Mouse (Mus musculus) midbrain, embryonic 12.5 days (tissue): Measurements from ENCODE around the gene Stmn3. TPM values are rescaled to one million over a fixed set of nuclear protein-coding genes. Genes with fewer than 3 reads are reported as not detected.

Experiments used
- ATAC-seq: fragments of 200-750 bp; cut with Nextera tagmentation; 2 replicates; pipeline ENCODE4 v1.8.0; 2017; ENCODE audit warnings: low read depth, moderate TSS enrichment, moderate library complexity; ENCODE audit not compliant: low FRiP score
- H3K27ac ChIP-seq: fragments of 300-500 bp; sonication (generic); replicated peaks from 2 replicates; pipeline ENCODE4 v1.5.1; 2016; ENCODE audit warnings: mild to moderate bottlenecking
- H3K27me3 ChIP-seq: fragments of 300-500 bp; sonication (generic); 2 replicates; pipeline ENCODE4 v1.6.1; 2016; ENCODE audit warnings: mild to moderate bottlenecking
- H3K36me3 ChIP-seq: fragments of 300-500 bp; sonication (generic); 2 replicates; pipeline ENCODE4 v1.6.1; 2016
- H3K4me1 ChIP-seq: fragments of 300-500 bp; sonication (generic); 2 replicates; pipeline ENCODE4 v1.6.1; 2016
- H3K4me2 ChIP-seq: fragments of 300-500 bp; sonication (generic); replicated peaks from 2 replicates; pipeline ENCODE4 v1.6.1; 2016; ENCODE audit warnings: mild to moderate bottlenecking, moderate library complexity
- H3K4me3 ChIP-seq: fragments of 300-500 bp; sonication (generic); 2 replicates; pipeline ENCODE4 v1.5.1; 2016; ENCODE audit warnings: mild to moderate bottlenecking
- H3K9ac ChIP-seq: fragments of 300-500 bp; sonication (generic); replicated peaks from 2 replicates; pipeline ENCODE4 v1.6.1; 2016; ENCODE audit warnings: mild to moderate bottlenecking, moderate library complexity
- H3K9me3 ChIP-seq: fragments of 300-500 bp; sonication (generic); 2 replicates; pipeline ENCODE4 v1.6.1; 2016; ENCODE audit warnings: mild to moderate bottlenecking
- WGBS: fragments of 180-500 bp; shearing (Covaris S2); methylation state at CpG from one replicate; pipeline ENCODE4 v1.1.7; 2016; 5-methylcytosine and 5-hydroxymethylcytosine counted together
- polyA plus RNA-seq: library from polyadenylated mRNA; unstranded; fragments of >200 nt; fragmentation: Nextera tagmentation; extraction: Ambion mirVana; gene quantifications from 2 replicates; pipeline ENCODE4 v1.2.1, GENCODE M21; 2016

The Stmn3 gene
- polyA plus RNA-seq = 443 and 455 TPM in 2 replicates

- 3% methylated on average over 23 of the region's 23 CpGs for WGBS
- H3K4me1 ChIP-seq = peaks cover 26% of the 10 kb centered on the region
- peaks cover under 1% of the 10 kb centered on the region; the same call in 1 of the 2 replicates for H3K36me3 ChIP-seq
- peak within 1 kb of the TSS; percentile 87 for H3K9ac ChIP-seq
- peak within 1 kb of the TSS; percentile 77 for H3K4me3 ChIP-seq
- H3K4me2 ChIP-seq = peak within 1 kb of the TSS; percentile 82
- no peaks in the 10 kb centered on the region for H3K9me3 ChIP-seq
- peaks cover 28% of the 10 kb centered on the region for H3K27me3 ChIP-seq
- peak; percentile 92 for ATAC-seq
- H3K27ac ChIP-seq = peak within 1 kb of the TSS; percentile 93
Measured at GRCm38 (mm10) chr2:181314080-181314810, at the start of gene Stmn3. Stmn3 (minus strand) TSS chr2:181314500.

- no peaks in the 10 kb centered on the region for H3K27me3 ChIP-seq
- peak overlapping the region; percentile 94 for H3K9ac ChIP-seq
- H3K4me1 ChIP-seq = peaks cover 32% of the 10 kb centered on the region
- H3K27ac ChIP-seq = no peak overlapping the region
- H3K36me3 ChIP-seq = peaks cover 49% of the 10 kb centered on the region
- H3K4me3 ChIP-seq = peak overlapping the region; percentile 75
- 82% methylated on average over 3 of the region's 3 CpGs for WGBS
- peak overlapping the region; percentile 99 for H3K4me2 ChIP-seq
- H3K9me3 ChIP-seq = no peaks in the 10 kb centered on the region
- ATAC-seq = no peak
Measured at GRCm38 (mm10) chr2:181363946-181364345, 49.6 kb upstream of the Stmn3 start.

- H3K4me2 ChIP-seq = no peak overlapping the region
- no peaks in the 10 kb centered on the region for H3K27me3 ChIP-seq
- no peak overlapping the region for H3K9ac ChIP-seq
- no peak overlapping the region for H3K27ac ChIP-seq
- H3K4me1 ChIP-seq = no peaks in the 10 kb centered on the region
- 83% methylated on average over 3 of the region's 3 CpGs for WGBS
- ATAC-seq = no peak
- H3K4me3 ChIP-seq = no peak overlapping the region
- H3K36me3 ChIP-seq = peaks cover 99% of the 10 kb centered on the region
- H3K9me3 ChIP-seq = no peaks in the 10 kb centered on the region
Measured at GRCm38 (mm10) chr2:181356780-181357179, 42.5 kb upstream of the Stmn3 start.

GRCm38 (mm10) chr2:181342766-181343165, 28.5 kb upstream of the Stmn3 start:
- Histone ChIP-seq H3K4me1 (no peaks in the 10 kb centered on the region), H3K27ac (no peak overlapping the region), H3K36me3 (peaks cover 79% of the 10 kb centered on the region), H3K9me3 (no peaks in the 10 kb centered on the region), H3K4me3 (no peak overlapping the region), H3K9ac (no peak overlapping the region), H3K27me3 (no peaks in the 10 kb centered on the region), H3K4me2 (no peak overlapping the region)
- 95% methylated on average over 6 of the region's 6 CpGs for WGBS
- no peak for ATAC-seq

- no peaks in the 10 kb centered on the region for H3K27me3 ChIP-seq
- no peaks in the 10 kb centered on the region for H3K9me3 ChIP-seq
- no peak overlapping the region for H3K4me2 ChIP-seq
- no peak for ATAC-seq
- no peak overlapping the region for H3K4me3 ChIP-seq
- WGBS = 87% methylated on average over 4 of the region's 4 CpGs
- peaks cover 84% of the 10 kb centered on the region for H3K36me3 ChIP-seq
- H3K9ac ChIP-seq = no peak overlapping the region
- no peak overlapping the region for H3K27ac ChIP-seq
- H3K4me1 ChIP-seq = no peaks in the 10 kb centered on the region
Measured at GRCm38 (mm10) chr2:181340426-181340825, 26.1 kb upstream of the Stmn3 start.

GRCm38 (mm10) chr2:181334023-181334422, 19.7 kb upstream of the Stmn3 start:
- WGBS = 72% methylated on average over 3 of the region's 3 CpGs
- H3K9ac ChIP-seq = no peak overlapping the region
- H3K4me3 ChIP-seq = no peak overlapping the region
- H3K4me2 ChIP-seq = no peak overlapping the region
- no peaks in the 10 kb centered on the region for H3K27me3 ChIP-seq
- ATAC-seq = no peak
- peaks cover 77% of the 10 kb centered on the region for H3K36me3 ChIP-seq
- H3K4me1 ChIP-seq = no peaks in the 10 kb centered on the region
- no peak overlapping the region for H3K27ac ChIP-seq
- H3K9me3 ChIP-seq = no peaks in the 10 kb centered on the region

DNA sequence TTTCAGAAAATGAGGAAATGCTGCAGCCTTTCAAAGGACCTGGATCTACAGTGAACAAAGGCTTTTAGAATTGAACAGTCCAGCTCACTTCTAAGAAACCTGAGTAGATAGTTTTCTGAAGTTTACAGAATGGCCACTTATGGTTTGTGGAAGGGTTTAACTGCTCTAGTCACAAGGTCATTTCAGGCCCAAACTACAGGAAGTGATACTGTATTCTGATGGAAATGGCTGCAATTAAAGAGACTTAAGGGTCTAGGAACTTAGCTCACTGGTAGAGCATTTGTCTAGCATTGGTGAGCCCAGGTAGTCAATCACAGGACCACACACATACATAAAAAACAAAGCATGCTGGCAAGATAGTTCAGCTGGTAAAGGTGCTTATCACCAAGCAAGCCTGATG, 18.2 kb upstream of the Stmn3 start:
- no peaks in the 10 kb centered on the region for H3K4me1 ChIP-seq
- H3K9ac ChIP-seq = no peak overlapping the region
- no peaks in the 10 kb centered on the region for H3K9me3 ChIP-seq
- H3K27me3 ChIP-seq = no peaks in the 10 kb centered on the region
- H3K4me2 ChIP-seq = no peak overlapping the region
- ATAC-seq = no peak
- H3K27ac ChIP-seq = no peak overlapping the region
- peaks cover 80% of the 10 kb centered on the region for H3K36me3 ChIP-seq
- no peak overlapping the region for H3K4me3 ChIP-seq

GRCm38 (mm10) chr2:181326098-181326497, 11.8 kb upstream of the Stmn3 start:
- 88% methylated on average over 2 of the region's 2 CpGs for WGBS
- Histone ChIP-seq H3K4me3 (no peak overlapping the region), H3K9me3 (no peaks in the 10 kb centered on the region), H3K9ac (no peak overlapping the region), H3K27ac (no peak overlapping the region), H3K27me3 (no peaks in the 10 kb centered on the region), H3K4me2 (no peak overlapping the region), H3K4me1 (no peaks in the 10 kb centered on the region), H3K36me3 (peaks cover 86% of the 10 kb centered on the region)
- no peak for ATAC-seq

- WGBS = 75% methylated on average over 5 of the region's 5 CpGs
- no peaks in the 10 kb centered on the region for H3K27me3 ChIP-seq
- H3K9ac ChIP-seq = no peak overlapping the region
- peaks cover 16% of the 10 kb centered on the region for H3K4me1 ChIP-seq
- no peaks in the 10 kb centered on the region for H3K9me3 ChIP-seq
- peaks cover 52% of the 10 kb centered on the region for H3K36me3 ChIP-seq
- no peak overlapping the region for H3K4me3 ChIP-seq
- no peak overlapping the region for H3K4me2 ChIP-seq
- ATAC-seq = no peak
- H3K27ac ChIP-seq = no peak overlapping the region
Measured at GRCm38 (mm10) chr2:181322136-181322535, 7.8 kb upstream of the Stmn3 start.

DNA sequence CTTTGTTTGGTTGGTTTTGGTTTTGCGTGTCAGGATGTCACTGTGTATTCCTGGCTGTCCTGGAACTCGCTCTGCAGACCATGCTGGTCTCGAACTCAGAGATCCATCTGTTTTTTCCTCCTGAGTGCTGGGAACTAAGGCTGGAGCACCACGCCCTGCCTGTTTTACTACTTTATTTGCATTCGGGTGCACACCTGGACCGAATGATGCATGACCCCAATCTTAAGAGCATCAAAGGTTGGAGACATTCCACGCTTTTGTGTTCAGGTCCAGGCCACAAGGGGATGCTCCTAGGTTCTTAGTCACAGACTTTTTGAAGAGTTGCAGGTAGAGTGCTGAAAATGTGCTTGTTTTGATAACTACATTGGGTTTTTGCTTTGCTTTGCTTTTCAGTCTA, 5.8 kb upstream of the Stmn3 start:
- H3K4me2 ChIP-seq = peak overlapping the region; percentile 78
- 14% methylated on average over 7 of the region's 7 CpGs for WGBS
- H3K9me3 ChIP-seq = no peaks in the 10 kb centered on the region
- H3K9ac ChIP-seq = peak overlapping the region; percentile 64
- no peak; the same call in 1 of the 2 replicates for ATAC-seq
- H3K27me3 ChIP-seq = peaks cover 11% of the 10 kb centered on the region
- H3K36me3 ChIP-seq = peaks cover 34% of the 10 kb centered on the region
- peaks cover 16% of the 10 kb centered on the region for H3K4me1 ChIP-seq
- peak overlapping the region; percentile 70 for H3K4me3 ChIP-seq
- peak overlapping the region; percentile 63; the same call in 1 of the 2 replicates for H3K27ac ChIP-seq

DNA sequence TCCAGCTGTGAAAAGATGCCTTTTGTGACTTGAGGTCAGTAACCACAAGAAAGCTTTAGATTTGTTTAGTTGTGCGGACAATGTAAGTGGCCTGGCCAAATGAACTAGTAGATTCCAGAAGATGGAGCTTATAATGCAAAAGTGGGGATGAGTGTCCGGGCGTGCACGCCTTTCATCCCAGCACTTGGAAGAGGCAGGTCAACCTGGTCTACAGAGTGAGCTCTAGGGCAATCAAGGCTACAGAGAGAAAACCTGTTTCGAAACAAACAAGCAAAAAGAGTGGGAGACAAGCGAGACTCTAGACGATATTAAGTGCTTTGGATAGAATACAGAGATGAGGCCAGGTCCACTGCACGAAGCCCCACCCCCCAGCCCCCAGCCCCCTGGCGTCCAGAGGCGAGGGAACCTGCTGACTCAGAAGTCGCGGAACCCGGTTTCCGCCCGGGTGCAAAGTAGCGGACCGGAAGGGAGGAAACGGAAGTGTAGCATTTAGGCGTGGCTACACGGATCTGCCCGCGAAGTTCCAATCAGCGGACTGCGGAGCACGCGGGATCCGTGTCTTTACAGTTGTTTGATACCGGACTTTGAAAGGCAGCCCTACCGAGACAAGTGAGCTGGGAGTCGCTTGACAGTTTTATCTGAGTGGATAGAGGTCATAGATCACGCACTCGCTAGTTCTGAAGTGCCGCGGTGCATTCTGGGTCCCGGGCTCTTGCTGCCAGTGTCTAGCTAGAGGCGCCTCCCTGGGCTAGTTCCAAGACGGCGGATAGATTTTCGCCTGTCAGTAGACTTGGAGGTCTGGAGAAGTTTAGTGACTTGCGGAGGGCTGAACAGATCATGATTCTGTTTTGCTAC, 5.2 kb upstream of the Stmn3 start, which contains the start of gene Rtel1:
Gene Rtel1 (plus strand): TSS at position 492 of the 855 bp plus-strand sequence.
- Histone ChIP-seq H3K9me3 (no peaks in the 10 kb centered on the region), H3K4me1 (peaks cover 19% of the 10 kb centered on the region), H3K36me3 (peaks cover 27% of the 10 kb centered on the region), H3K4me3 (peak within 1 kb of the TSS; percentile 70), H3K27me3 (peaks cover 18% of the 10 kb centered on the region), H3K9ac (peak within 1 kb of the TSS; percentile 64), H3K4me2 (peak within 1 kb of the TSS; percentile 78), H3K27ac (peak within 1 kb of the TSS; percentile 63)
- 6% methylated on average over 40 of the region's 40 CpGs for WGBS
- peak; percentile 94 for ATAC-seq
